Mouse (Mus musculus) MEL (cell line): ENCODE measurements around the gene Spem1.

Experiments used
- BHLHE40 ChIP-seq: IDR thresholded peaks from 2 replicates; pipeline ENCODE4 v1.6.1; 2012; ENCODE audit warnings: low read depth, mild to moderate bottlenecking, inconsistent platforms, low read length, improper control_type of control experiment, borderline replicate concordance
- CTCF ChIP-seq, 3 experiments: IDR thresholded peaks in 2 of 3; conservative IDR thresholded peaks in 1 of 3; 2 replicates each; pipeline ENCODE4 v1.5.1; 2011 to 2012; ENCODE audit warnings: low read length in 3 of 3, low read depth in 2 of 3, mild to moderate bottlenecking in 2 of 3, improper control_type of control experiment in 1 of 3, inconsistent platforms in 1 of 3, mixed read lengths in 1 of 3, moderate library complexity in 1 of 3; ENCODE audit not compliant: control insufficient read depth in 1 of 3, insufficient read depth in 1 of 3, poor library complexity in 1 of 3, severe bottlenecking in 1 of 3
- ETS1 ChIP-seq: IDR thresholded peaks from 2 replicates; pipeline ENCODE4 v1.6.1; 2012; ENCODE audit warnings: low read depth, mild to moderate bottlenecking, inconsistent platforms, low read length, improper control_type of control experiment, moderate library complexity
- MAFK ChIP-seq: IDR thresholded peaks from 2 replicates; pipeline ENCODE4 v1.6.1; 2011; ENCODE audit warnings: low read depth, mild to moderate bottlenecking, low read length, improper control_type of control experiment, borderline replicate concordance
- MAX ChIP-seq: IDR thresholded peaks from 2 replicates; pipeline ENCODE4 v1.6.1; 2011; ENCODE audit warnings: low read length, improper control_type of control experiment
- NELFE ChIP-seq: IDR thresholded peaks from 2 replicates; pipeline ENCODE4 v1.6.1; 2011; ENCODE audit warnings: low read depth, low read length, improper control_type of control experiment
- TCF12 ChIP-seq: IDR thresholded peaks from 2 replicates; pipeline ENCODE4 v1.6.1; 2014; ENCODE audit warnings: low read depth, mild to moderate bottlenecking, inconsistent platforms, low read length, improper control_type of control experiment, moderate library complexity

- TF ChIP-seq NELFE, result no peak
- no peak for TF ChIP-seq ETS1
- TF ChIP-seq MAFK, result no peak
- TF ChIP-seq TCF12, result no peak
- TF ChIP-seq BHLHE40, result no peak
- no peak for TF ChIP-seq CTCF (IDR thresholded peaks at IDR 0.05 in 2 of 3, conservative IDR thresholded peaks at IDR 0.05 in 1 of 3; ENCODE audit: control insufficient read depth in 1 of 3, insufficient read depth in 1 of 3, low read depth in 2 of 3, low read length in 3 of 3, poor library complexity in 1 of 3, severe bottlenecking in 1 of 3)
- TF ChIP-seq MAX, result no peak
Measured at GRCm38 (mm10) chr11:69835326-69835965, 13.5 kb upstream of the Spem1 start.
